Mouse (Mus musculus) urinary bladder, postnatal 14 days (tissue): ENCODE data around the gene Ttc5.
"Not testable (repeated sequence)": the region's sequence is repeated elsewhere in the genome, so short reads cannot be mapped to it uniquely, and the experiment has no call there.

Experiments used
- DNase-seq: peaks from one replicate; pipeline ENCODE4 v3.0.0; 2021; ENCODE audit warnings: low spot score

The Ttc5 gene

DNA sequence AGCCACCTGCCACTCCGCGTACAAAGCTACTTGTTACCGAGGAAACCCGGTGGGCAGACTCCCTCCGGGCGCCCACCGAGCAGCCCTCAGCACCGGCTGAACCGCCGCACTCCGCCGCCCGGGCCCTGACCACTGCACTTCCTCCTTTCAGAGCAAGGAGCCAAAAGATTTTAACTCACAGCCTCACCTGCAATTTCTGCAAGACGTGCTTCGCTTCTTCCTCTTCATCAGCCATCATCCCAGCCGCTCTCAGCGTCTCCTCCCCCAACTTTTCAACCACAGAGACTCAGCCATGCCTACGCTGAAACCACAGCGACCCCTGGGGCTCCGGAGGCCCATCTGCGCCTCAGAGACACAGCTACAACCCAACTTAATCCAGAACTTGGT is at the start of gene Ttc5:
Gene Ttc5, minus strand, starts transcription at position 269 of the 387 bp plus-strand sequence.
- DNase-seq = peak; percentile 89

DNA sequence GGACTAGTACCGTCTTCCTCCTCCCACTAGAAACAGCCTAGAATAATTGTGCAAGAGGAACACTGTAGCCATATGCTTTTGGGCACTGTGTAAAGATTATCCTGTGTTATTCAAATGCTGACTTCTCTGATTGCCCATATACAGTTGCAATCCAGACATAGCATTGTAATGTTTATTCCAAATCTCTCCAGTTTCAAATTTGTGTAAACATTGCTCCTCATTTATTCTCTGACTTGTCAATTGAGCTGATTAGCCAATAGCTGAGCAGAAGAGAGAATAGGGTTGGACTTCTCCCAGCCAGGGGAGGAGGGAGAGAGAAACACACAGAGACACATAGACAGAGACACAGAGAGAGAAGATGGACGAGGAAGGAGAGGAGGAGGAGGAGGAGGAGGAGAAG is 49.1 kb upstream of the Ttc5 start:
- no peak for DNase-seq

DNA sequence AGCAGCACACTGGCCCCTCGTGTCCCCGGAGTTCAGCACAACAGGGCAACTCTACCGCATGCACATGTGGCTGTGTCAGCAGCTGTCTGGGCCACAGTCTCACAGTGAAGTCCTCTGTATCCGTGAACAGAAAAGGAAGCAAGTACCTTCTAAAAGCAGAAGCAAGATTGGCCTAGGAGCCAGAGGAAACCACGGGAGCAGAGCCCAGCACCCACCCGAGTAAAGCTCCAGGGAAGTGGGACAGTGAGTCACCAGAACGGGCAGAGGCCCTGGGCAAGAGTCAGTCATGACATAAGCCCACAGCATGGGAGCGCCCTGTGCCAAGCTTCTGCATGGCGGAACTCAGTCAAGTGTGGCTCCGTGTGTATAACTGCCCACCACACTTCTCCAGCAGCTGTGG is 48.6 kb upstream of the Ttc5 start:
- no peak for DNase-seq

DNA sequence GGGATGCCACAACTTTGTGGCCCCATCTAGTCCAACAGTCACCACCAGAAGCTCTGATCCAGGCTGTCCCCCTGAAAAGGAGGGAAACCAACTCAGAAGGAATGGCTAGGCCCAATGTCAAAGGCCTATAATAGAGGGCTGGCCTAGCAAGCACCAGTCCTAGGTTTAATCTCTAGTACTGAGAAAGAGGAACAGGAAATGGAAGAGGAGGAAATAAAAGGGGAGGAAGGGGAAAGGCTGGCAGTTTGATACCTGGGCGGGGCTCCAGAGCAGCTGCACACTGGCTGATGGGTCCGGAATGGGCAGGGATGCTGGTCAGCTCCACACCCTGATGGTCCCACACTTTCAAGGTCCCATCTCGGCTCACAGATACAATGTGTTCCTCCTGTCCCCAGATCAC is 44.6 kb upstream of the Ttc5 start:
- no peak for DNase-seq

DNA sequence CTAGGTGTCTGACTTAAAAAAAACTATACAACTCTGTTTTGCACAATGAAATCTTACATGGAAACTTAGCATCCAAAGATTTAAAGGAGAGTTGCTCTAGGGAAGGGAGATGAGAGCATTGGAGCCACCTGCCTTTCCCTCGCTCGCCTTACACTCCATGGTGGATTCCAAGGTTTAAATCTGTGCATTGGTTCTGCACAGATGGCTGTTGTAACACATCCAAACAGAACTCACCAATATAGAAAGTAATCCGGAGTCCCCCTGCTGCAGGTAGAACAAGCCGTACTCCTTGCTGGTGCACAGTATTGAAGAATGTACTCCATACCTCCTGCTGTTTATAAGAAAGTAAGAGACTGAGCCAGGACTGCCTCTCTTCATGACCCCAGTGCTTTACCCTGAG is 41.3 kb upstream of the Ttc5 start:
- DNase-seq = no peak

DNA sequence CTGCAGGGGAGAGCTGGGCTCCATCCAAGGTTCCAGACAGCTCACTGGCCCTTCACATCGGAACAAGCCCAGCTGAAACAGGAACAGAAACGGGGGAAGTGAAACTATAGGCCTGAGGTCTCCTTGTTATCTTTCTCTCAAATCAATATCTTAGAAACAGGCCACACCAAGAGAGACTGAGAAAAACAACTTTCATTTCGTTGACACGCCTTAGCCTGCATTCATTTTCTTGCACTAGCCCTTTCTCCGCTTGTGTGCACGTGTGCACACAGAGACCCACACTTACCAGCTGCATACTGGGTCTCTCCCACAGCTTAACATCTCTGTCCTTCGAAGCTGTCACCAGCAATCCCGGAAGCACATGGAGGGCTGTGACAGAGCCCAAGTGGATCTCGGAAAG is 38.9 kb upstream of the Ttc5 start:
- DNase-seq = no peak

DNA sequence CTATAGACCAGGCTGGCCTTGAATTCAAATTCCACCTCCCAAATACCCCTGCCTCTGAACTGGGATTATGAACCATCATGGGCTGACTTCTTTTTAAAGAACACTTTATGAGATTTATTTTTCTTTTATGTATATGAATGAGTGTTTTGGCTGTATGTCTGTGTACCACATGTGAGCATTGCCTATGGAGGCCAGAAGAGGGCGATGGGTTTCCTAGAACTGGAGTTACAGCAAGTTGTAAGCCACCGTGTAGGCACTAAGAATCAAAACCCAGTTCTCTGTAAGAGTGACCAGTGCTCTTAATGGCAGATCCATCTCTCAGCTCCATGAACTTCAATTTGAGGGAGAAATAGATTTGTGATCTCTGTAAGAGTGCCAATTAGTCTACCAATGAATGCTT is 37.9 kb upstream of the Ttc5 start:
- no peak for DNase-seq

DNA sequence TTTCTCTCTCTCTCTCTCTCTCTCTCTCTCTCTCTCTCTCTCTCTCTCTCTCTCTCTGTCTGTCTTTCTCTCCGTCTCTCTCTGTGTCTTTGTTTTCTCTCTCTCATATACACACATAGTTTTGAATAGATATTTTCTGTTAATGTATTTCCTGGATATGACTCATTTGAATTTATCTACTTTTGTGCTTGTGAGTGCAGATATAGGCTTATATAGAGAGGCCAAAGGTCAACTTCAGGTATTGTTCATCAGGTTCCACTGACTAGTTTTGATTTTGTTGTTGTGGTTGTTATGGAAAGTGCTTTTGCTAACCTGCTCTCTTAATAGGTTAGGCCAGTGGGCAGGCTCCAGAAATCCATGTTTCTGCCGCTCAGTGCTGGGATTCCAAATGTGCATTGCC is 27.7 kb upstream of the Ttc5 start:
- DNase-seq = no peak

DNA sequence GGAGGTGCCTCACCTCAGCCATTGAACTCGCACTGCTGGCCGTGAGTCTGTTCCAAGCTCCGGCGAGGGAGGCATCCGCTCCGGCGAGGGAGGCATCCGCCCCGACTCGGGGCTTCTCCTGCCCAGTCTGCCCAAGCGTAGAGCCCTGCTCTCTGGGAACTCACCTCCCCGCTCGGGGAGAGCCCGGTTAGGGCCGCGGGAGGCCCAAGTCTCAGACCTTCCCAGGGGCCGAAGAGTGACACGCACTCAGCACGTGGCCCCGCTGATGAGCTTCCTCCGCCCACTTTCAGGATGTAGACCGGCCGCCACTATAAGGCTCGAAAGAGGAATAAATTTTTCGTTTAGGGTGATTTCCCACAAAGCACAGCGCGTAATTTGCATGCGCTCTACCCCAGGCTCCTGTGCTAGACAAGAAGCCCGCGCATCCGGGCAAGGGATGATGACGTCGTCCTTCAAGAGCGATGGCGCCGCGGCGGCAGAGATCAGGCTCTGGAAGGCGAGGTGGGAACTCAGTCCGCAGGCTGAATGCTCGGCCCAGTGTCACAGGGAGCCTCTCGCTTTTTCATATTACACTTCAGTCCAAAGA is 22.3 kb upstream of the Ttc5 start, which contains the start of the genes Ccnb1ip1 and Parp2:
Gene Ccnb1ip1, minus strand, starts transcription at position 246 of the 586 bp plus-strand sequence.
Gene Parp2, plus strand, starts transcription at position 355 of the 586 bp plus-strand sequence.
- peak; percentile 95 for DNase-seq

DNA sequence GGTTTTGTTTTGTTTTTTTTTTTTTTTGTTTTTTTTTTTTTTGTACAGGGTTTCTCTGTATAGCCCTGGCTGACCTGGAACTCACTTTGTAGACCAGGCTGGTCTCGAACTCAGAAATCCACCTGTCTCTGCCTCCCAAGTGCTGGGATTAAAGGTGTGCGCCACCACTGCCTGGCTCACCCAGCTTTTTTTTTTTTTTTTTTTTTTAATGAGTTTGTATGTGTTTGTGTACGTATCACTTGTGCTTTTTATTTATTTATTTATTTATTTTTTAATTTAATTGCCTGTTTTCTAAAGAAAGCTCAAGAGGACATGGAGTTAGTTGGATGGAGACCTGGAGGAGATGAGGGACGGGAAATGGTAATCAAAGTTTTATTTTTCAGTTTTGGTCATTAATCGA is 21.1 kb upstream of the Ttc5 start:
- DNase-seq = not testable (repeated sequence)

DNA sequence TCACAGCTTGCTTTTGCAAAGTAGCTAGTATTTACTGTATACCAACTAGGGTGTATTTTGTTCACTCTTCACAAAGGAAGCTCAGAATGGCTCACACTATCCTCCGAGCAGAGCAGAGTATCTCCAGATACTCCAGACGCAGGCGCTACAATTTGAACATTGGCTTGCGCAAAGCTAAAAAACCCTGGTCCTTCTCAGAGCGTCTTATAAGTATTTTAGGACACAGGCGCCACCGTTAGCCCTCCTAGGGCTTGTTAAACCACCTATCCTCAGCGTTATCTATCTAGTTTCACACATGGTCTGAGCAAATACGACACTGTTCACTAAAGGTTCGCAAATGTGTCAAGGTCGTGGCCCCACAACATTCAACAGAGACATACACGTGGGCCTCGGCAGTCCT is 19.4 kb upstream of the Ttc5 start:
- DNase-seq = no peak

DNA sequence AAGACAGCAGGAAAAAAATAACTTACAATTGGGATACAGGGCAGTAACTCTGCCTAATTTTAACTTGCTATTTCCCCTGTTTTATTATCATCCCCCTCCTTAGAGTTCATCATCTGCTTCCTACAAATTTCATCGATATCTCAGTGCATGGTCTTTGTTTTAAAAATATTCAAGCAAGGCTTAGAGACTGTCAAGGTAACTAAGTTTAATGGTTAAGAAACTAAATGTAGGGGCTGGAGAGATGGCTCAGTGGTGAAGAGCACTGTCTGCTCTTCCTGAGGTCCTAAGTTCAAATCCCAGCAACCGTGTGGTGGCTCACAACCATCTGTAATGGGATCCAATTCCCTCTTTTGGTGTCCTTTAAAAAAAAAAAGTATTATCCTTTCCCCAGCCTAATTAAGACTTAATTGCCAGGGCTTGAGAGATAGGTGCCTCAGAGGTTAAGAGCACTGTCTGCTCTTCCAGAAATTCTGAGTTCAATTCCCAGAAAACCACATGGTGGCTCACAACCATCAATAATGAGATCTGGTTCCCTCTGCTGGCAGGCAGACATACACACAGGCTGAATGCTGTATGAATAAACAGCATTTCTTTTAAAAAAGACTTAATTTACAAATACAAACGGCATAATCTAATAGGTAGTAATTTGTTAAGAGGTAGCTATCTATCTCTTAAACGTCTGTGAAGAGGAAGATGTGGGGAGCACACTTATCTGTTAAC is 17.7 kb upstream of the Ttc5 start:
- DNase-seq = no peak

DNA sequence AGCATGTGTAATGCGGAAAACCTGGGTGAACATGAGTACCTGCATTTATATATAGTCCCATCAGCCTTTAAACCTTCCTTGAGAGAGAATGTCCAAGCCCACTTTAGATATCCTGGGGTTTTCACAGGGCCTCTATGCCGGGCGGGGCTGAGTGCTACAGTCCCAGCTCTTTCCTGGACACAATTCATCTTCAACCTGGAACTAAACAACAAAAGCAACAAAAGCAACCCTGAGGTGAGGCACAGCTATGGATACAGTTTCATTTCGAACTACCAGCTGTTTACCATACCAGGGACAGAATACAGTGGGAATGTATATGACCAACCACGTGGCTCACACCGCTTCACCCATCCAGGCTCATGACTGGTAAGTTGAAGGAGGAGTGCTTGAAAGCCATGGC is 17.1 kb upstream of the Ttc5 start:
- no peak for DNase-seq

DNA sequence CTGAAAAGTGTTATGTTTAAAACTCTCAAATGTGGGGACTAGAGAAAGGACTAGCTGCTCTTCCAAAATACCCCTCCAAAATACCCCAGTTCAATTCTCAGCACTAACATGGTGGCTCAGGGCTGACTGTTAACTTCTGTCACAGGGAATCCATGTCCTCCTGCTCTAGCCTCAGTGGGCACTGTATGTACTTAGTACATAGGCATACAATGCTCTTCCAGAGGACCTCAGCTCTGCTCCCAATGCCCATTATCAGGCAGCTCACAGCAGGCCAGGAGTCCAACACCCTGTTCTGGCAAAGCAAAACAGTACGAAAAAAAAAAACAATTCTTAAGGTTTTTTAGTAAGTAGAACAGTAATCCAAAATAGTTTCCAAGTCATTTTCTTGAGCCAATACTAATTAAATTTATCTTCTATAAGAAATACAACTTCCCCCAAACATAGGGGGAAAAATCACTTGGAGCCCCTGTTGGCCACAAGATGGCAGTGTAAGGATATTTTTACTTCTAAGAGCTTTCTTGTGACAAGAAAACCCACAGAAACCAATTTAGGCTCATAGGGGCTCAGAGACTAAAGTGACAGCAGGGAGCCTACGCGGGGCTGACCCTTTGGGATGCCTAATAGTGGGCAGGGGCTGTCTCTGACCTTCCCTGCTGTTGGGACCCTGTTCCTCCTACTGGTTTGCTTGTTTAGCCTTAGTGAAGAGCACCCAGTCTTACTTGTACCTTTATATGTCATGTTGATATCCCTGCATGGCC is 14.4 kb upstream of the Ttc5 start:
- peak; percentile 18 for DNase-seq

DNA sequence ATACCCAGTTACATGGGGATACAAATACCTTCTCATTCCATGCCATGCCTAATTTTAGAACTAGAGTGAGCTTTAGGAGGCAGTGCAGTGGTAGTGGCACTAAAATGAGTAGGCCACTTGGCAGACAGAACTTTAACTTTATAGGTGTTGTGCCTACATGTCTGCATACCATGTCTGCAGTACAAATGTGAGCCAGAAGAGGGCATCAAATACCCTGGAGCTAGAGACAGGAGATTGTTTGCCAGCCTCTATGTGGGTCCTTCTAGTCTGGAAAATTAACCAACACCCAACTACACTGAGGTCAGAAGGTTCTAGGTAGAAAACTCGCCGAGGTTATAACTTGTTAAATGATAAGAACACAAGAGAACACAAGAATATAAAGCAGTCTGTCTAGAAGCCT is 13.2 kb upstream of the Ttc5 start:
- DNase-seq = no peak

DNA sequence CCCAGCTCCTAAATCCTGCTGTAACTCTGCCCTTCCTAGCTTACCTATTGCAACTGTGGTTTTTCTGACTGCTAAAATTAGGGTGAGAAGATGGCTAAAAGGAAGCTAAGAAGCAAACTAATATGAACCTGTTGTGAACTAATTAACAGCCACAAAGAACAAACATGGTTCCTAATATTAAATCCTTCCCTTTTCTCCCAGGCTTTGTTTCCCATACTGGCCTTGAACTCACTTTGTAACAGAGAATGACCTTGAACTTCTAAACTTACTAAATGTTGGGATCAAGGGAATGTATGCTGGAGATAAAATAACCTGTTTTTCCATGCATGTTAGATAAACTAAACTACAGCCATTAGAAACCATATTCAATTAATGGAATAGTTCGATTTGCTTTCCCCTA is 11.1 kb upstream of the Ttc5 start:
- DNase-seq = no peak

DNA sequence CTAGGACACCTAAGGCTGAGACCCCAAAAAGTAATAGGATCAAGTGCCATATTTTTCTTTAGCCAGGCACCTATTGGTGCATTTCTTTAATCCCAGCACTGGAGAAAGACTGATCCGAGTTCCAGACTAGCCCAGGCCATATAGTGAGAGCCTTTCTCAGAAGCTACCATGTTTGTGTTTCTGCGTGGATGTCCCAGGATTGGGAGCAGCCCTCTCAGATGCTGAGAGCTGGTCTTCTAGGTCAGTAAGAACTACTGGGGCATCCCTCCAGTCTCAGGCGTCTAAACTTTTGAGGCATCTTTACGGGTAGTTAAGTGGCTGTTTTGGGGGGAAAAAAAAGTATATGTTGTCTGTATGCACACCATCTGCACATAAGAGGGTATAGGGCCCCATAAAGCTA is 10.6 kb upstream of the Ttc5 start:
- no peak for DNase-seq

DNA sequence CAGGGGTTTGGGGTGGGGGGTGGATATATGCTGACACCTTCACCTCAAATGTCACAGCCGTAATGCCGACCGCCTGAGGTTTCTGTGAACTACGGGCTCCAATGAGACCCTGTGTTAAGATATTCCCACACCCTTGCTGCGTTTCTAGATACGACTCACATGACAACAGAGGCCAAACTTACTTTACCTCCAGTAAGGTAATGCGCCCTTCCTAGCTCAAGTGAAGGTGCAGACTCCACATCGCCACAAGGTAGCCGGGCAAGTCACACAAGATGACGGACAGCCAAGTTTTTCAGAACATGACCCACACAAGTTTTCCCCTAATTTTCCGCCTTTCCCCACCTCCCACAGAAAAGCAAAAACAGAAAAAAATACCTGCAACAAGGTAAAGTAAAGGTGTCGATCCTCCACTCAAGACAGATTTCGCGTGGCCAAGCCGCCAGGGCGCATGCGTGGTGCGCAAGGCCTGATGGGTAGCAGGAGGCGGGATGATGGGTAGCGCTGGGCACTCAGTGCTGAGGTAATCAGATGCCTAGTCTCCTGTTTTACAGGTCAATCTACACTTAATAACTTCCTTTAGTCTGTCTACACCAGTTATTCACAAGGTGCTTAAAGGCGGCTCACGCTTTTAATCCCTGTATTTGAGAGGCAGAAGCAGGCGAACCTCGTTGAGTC is 10.1 kb upstream of the Ttc5 start:
- DNase-seq = no peak

DNA sequence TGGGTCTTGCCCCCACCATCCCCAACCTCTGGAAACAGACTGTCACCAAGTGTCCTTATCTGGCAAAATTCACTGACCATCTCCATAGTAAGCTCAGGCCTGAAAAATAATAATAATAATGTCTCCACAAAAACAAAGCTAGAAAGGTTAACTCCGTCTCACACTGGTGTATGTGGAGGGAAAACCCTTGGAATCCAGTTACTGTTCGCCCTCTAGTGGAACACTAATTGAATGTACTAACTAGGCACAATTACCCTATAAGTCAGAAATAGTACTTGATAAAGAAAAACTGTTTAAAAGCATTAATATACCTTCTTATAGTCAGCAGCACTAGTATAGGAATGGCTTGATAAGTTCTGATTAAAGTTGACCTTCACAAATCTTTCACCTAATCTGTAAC is 2.8 kb upstream of the Ttc5 start:
- DNase-seq = no peak

DNA sequence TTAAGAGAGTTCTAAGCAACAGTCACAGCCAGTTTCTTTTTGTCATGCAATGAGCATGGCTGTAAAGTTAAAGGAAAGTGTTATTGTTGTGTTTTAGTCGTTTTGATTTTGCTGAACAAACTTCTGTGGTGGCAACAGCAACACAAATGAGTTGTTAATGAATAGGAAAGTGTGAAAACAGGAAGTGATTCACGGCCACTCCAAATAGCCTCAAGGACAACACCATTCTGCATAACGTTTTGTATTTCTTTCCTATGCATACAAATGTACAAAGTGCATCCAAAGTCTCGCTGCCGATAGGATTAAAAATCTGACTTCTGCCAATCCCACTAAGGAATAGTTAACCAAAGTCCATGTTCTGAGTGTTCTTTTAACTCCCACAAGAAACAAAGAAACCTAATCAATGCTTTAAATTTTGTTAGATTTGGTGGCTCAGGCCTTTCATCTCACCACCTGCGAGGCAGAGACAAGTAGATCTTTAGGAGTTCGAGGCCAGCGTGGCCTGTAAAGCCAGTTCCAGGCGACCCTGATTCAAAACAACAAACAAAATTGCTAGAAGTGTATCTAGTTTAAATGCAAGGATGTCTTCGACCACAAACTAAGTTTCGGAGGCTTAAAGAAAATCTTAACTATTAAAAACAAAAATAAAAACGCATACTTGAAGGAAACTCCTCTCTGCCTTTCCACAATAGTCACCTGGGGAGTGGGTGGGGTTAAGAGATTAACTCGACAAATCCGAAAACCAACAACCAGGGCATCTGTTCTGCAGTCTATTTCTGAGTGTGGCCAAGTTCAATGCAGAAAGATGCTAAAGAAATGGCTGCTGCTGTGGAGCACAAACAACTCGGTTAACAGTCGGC is 698 bp downstream of the Ttc5 start:
- DNase-seq = no peak

DNA sequence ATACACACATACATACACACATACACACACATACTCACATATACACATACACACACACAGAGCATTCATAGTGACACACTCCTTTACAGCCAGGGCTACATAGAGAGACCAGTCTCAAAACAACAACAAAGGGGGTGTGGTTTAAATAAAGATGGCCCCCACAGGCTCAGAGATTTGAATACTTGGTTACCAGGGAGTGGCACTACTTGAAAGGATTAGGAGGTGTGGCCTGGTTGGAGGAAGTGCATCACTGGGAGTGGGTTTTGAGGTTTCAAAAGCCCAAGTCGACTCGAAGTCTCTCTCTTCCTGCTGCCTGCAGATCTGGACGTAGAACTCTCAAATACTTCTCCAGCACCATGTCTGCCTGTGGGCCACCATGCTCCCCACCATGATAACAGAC is 3.2 kb downstream of the Ttc5 start:
- DNase-seq = no peak

DNA sequence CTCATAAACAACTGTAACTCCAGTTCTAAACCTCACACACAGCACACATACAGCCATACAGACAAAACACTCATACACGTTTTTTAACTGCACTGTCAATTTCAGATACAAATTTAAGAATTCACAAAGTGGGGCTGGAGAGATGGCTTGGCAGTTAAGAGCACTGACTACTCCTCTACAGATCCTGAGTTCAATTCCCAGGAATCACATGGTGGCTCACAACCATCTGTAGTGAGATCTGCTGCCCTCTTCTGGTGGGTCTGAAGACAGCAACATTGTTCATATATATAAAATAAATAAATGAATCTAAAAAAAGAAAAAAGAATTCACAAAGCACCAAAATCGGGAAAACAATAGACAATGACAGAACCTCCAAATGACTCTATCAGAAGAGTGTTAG is 14.0 kb downstream of the Ttc5 start:
- DNase-seq = no peak
